Mouse (Mus musculus): ENCODE results near the gene Tmsb10.

GRCm38 (mm10) chr6:72960675-72961074, 2.1 kb upstream of the Tmsb10 start:
- TF ChIP-seq CHD2 (IDR thresholded peaks at IDR 0.05; ENCODE audit: low read depth, low read length) (no peak), MAFK (IDR thresholded peaks at IDR 0.05; ENCODE audit: insufficient read depth, low read depth, low read length) (no peak), HCFC1 (IDR thresholded peaks at IDR 0.05; ENCODE audit: borderline replicate concordance, insufficient read depth, low read length) (no peak), ZNF384 (IDR thresholded peaks at IDR 0.05; ENCODE audit: low read depth, low read length) (no peak)
